Mouse (Mus musculus) CH12.LX (cell line): ENCODE measurements at regions not wholly inside any gene's neighbourhood (a gene's known extent, or its start where the extent isn't known, plus 50 kb on each side); places are given as distances from the start of the nearest gene placed in this dataset.

Experiments used
- DNase-seq: peaks from one replicate; pipeline ENCODE4 v3.0.0-alpha.2; 2013; ENCODE audit errors: extremely low read depth
- H3K27ac ChIP-seq: 2 replicates; pipeline ENCODE4 v1.5.1; 2012; ENCODE audit warnings: low read depth, mild to moderate bottlenecking, control low read depth, moderate library complexity; ENCODE audit not compliant: insufficient read depth
- H3K27me3 ChIP-seq: replicated peaks from 2 replicates; pipeline ENCODE3; 2012; ENCODE audit warnings: inconsistent platforms
- H3K36me3 ChIP-seq, 2 experiments: replicated peaks in 1 of 2; 2 replicates each; pipeline versions ENCODE3 to v1.6.1; 2012; ENCODE audit warnings: inconsistent platforms in 1 of 2, low read length in 1 of 2, mild to moderate bottlenecking in 1 of 2, mixed read lengths in 1 of 2, moderate library complexity in 1 of 2; ENCODE audit not compliant: control insufficient read depth in 1 of 2, insufficient read depth in 1 of 2
- H3K4me1 ChIP-seq, 2 experiments: 2 replicates each; pipeline ENCODE4 v1.6.1; 2012; ENCODE audit warnings: inconsistent platforms in 1 of 2, moderate library complexity in 1 of 2; ENCODE audit not compliant: insufficient read depth in 2 of 2, control insufficient read depth in 1 of 2
- H3K4me2 ChIP-seq: 2 replicates; pipeline ENCODE4 v1.6.1; 2012; ENCODE audit warnings: low read depth, mild to moderate bottlenecking, control low read depth; ENCODE audit not compliant: poor library complexity, insufficient read depth, severe bottlenecking
- H3K4me3 ChIP-seq, 3 experiments: fragments of 150-350 bp in 1 of 3; sonication (generic) in 1 of 3; replicated peaks in 1 of 3; 2 replicates each; pipeline versions ENCODE3 to v1.5.1; 2011 to 2012; ENCODE audit warnings: low read depth in 2 of 3, low read length in 2 of 3, mild to moderate bottlenecking in 2 of 3, moderate library complexity in 2 of 3, control low read depth in 1 of 3, improper control_type of control experiment in 1 of 3, inconsistent platforms in 1 of 3, mixed read lengths in 1 of 3; ENCODE audit not compliant: poor library complexity in 1 of 3
- H3K79me2 ChIP-seq: replicated peaks from 2 replicates; pipeline ENCODE4 v1.6.1; 2012; ENCODE audit warnings: mild to moderate bottlenecking, moderate library complexity; ENCODE audit not compliant: control insufficient read depth, poor library complexity, insufficient read depth, severe bottlenecking; ENCODE audit errors: extremely low read depth
- H3K9ac ChIP-seq: 2 replicates; pipeline ENCODE4 v1.6.1; 2012; ENCODE audit warnings: low read depth, mild to moderate bottlenecking, control low read depth, moderate library complexity; ENCODE audit not compliant: insufficient read depth
- H3K9me3 ChIP-seq: replicated peaks from 2 replicates; pipeline ENCODE3; 2012; ENCODE audit warnings: low read length, inconsistent platforms, mixed read lengths
- BHLHE40 ChIP-seq: IDR thresholded peaks from 2 replicates; pipeline ENCODE4 v1.6.1; 2011; ENCODE audit warnings: mild to moderate bottlenecking, low read depth, low read length, improper control_type of control experiment
- CHD1 ChIP-seq: IDR thresholded peaks from 2 replicates; pipeline ENCODE4 v1.6.1; 2012; ENCODE audit warnings: low read depth, low read length, improper control_type of control experiment, inconsistent platforms
- CHD2 ChIP-seq: IDR thresholded peaks from 2 replicates; pipeline ENCODE4 v1.6.1; 2011; ENCODE audit warnings: low read length, improper control_type of control experiment
- E2F4 ChIP-seq: IDR thresholded peaks from 2 replicates; pipeline ENCODE4 v1.6.1; 2011; ENCODE audit warnings: low read depth, low read length, improper control_type of control experiment; ENCODE audit not compliant: insufficient replicate concordance
- ELF1 ChIP-seq: IDR thresholded peaks from 2 replicates; pipeline ENCODE4 v1.6.1; 2014; ENCODE audit warnings: low read depth, mild to moderate bottlenecking, inconsistent platforms, low read length, improper control_type of control experiment
- GABPA ChIP-seq: IDR thresholded peaks from 2 replicates; pipeline ENCODE4 v1.6.1; 2012; ENCODE audit warnings: low read depth, low read length, improper control_type of control experiment, inconsistent platforms; ENCODE audit not compliant: insufficient replicate concordance
- IRF4 ChIP-seq: IDR thresholded peaks from 2 replicates; pipeline ENCODE4 v1.6.1; 2014; ENCODE audit warnings: low read depth, mild to moderate bottlenecking, inconsistent platforms, low read length, improper control_type of control experiment
- JUND ChIP-seq: conservative IDR thresholded peaks from 2 replicates; pipeline ENCODE4 v1.6.1; 2011; ENCODE audit warnings: low read depth, low read length, improper control_type of control experiment
- KAT2A ChIP-seq: IDR thresholded peaks from 2 replicates; pipeline ENCODE4 v1.6.1; 2012; ENCODE audit warnings: low read length, improper control_type of control experiment, inconsistent platforms; ENCODE audit not compliant: insufficient replicate concordance
- MAX ChIP-seq: IDR thresholded peaks from 2 replicates; pipeline ENCODE4 v1.6.1; 2011; ENCODE audit warnings: low read length, improper control_type of control experiment
- MAZ ChIP-seq: IDR thresholded peaks from 2 replicates; pipeline ENCODE4 v1.6.1; 2012; ENCODE audit warnings: low read depth, mild to moderate bottlenecking, inconsistent platforms, low read length, improper control_type of control experiment, moderate library complexity
- MEF2A ChIP-seq: IDR thresholded peaks from 2 replicates; pipeline ENCODE4 v1.6.1; 2014; ENCODE audit warnings: low read depth, mild to moderate bottlenecking, inconsistent platforms, low read length, improper control_type of control experiment, borderline replicate concordance
- MXI1 ChIP-seq: IDR thresholded peaks from 2 replicates; pipeline ENCODE4 v1.6.1; 2011; ENCODE audit warnings: mild to moderate bottlenecking, low read depth, low read length, improper control_type of control experiment
- NELFE ChIP-seq: IDR thresholded peaks from 2 replicates; pipeline ENCODE4 v1.6.1; 2011; ENCODE audit warnings: low read depth, low read length, improper control_type of control experiment
- NRF1 ChIP-seq: IDR thresholded peaks from 2 replicates; pipeline ENCODE4 v1.6.1; 2014; ENCODE audit warnings: low read depth, mild to moderate bottlenecking, inconsistent platforms, low read length, improper control_type of control experiment, moderate library complexity
- POLR2A ChIP-seq: IDR thresholded peaks from 2 replicates; pipeline ENCODE4 v1.6.1; 2011; ENCODE audit warnings: low read depth, mild to moderate bottlenecking, improper control_type of control experiment, low read length
- RAD21 ChIP-seq: IDR thresholded peaks from 2 replicates; pipeline ENCODE4 v1.6.1; 2011; ENCODE audit warnings: low read depth, mild to moderate bottlenecking, low read length, improper control_type of control experiment, moderate library complexity
- RCOR1 ChIP-seq: conservative IDR thresholded peaks from 2 replicates; pipeline ENCODE4 v1.6.1; 2012; ENCODE audit warnings: low read depth, mild to moderate bottlenecking, inconsistent platforms, low read length, improper control_type of control experiment
- SIN3A ChIP-seq: IDR thresholded peaks from 2 replicates; pipeline ENCODE4 v1.6.1; 2012; ENCODE audit warnings: low read length, improper control_type of control experiment, inconsistent platforms
- SMC3 ChIP-seq: IDR thresholded peaks from 2 replicates; pipeline ENCODE4 v1.6.1; 2011; ENCODE audit warnings: low read depth, low read length, improper control_type of control experiment
- TCF12 ChIP-seq: IDR thresholded peaks from 2 replicates; pipeline ENCODE4 v1.6.1; 2014; ENCODE audit warnings: low read depth, mild to moderate bottlenecking, inconsistent platforms, low read length, improper control_type of control experiment
- USF1 ChIP-seq: IDR thresholded peaks from 2 replicates; pipeline ENCODE4 v1.6.1; 2014; ENCODE audit warnings: low read depth, mild to moderate bottlenecking, inconsistent platforms, low read length, improper control_type of control experiment
- ZC3H11A ChIP-seq: IDR thresholded peaks from 2 replicates; pipeline ENCODE4 v1.6.1; 2012; ENCODE audit warnings: low read depth, mild to moderate bottlenecking, inconsistent platforms, low read length, improper control_type of control experiment
- ZMIZ1 ChIP-seq: IDR thresholded peaks from 2 replicates; pipeline ENCODE4 v1.6.1; 2012; ENCODE audit warnings: low read depth, mild to moderate bottlenecking, inconsistent platforms, low read length, improper control_type of control experiment
- dilution Hi-C: fragments of 300-500 bp; cut with MboI; formaldehyde crosslinking; loops from 2 replicates; pipeline ENCODE4 v1.14.3; 2020; ENCODE audit warnings: low sequenced_read_pairs; ENCODE audit not compliant: extremely low pct_unique_long_range_greater_than_20kb, extremely low pct_ligation_motif_present
- in situ Hi-C: fragments of 300-500 bp; cut with MboI; formaldehyde crosslinking; loops from 3 replicates; pipeline ENCODE4 v1.14.3; 2019; ENCODE audit warnings: low sequenced_read_pairs, low pct_ligation_motif_present, low pct_unique_long_range_greater_than_20kb, mixed read lengths

DNA sequence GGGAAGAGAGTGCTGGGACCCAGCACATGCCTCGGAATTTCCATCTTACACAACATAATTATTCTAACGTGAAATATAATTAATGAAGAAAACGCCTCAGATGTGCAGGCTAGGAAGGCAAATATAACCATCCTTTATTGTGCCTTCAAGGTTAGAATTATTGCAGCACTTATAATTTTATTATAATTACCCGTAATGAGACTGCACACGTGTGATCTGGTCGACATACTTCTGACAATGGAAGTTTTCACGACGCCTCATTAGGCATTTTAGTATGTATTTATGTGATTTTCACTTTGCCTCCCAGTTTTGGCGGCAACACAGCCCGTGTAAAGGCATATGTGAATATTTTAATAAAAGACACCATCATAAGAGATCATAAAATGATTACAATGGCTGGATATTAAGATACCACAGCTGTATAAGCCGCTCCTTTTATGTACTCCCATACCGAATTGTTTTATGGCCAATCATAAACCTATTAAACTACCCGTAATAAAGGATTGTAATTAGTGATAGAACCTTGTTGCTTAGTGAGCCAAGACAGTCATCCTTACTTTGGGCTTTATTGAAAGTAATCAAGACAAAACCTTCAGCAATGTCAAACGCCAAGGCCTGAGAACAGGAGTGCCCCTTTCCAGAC is 281.6 kb upstream of the Irx2 start:
- DNase-seq = no peak
- Histone ChIP-seq H3K36me3 (no peaks in the 10 kb centered on the region), H3K9ac (no peak overlapping the region), H3K27me3 (no peaks in the 10 kb centered on the region), H3K79me2 (no peaks in the 10 kb centered on the region), H3K27ac (no peak overlapping the region)
- in situ Hi-C loops (no loop called here), dilution Hi-C loops (no loop called here)
- TF ChIP-seq E2F4 = no peak
- no peak for TF ChIP-seq ZC3H11A
- no peak for TF ChIP-seq SMC3
- TF ChIP-seq CHD2 = no peak
- TF ChIP-seq IRF4 = no peak
- no peak for TF ChIP-seq KAT2A
- no peak for TF ChIP-seq RAD21
- TF ChIP-seq JUND = no peak
- no peak for TF ChIP-seq NRF1
- no peak for TF ChIP-seq SIN3A
- TF ChIP-seq GABPA = no peak
- TF ChIP-seq MEF2A = no peak
- no peak for TF ChIP-seq POLR2A
- no peak for TF ChIP-seq MXI1
- no peak for TF ChIP-seq USF1
- no peak for TF ChIP-seq MAZ
- TF ChIP-seq RCOR1 = no peak
- no peak for TF ChIP-seq MAX
- no peak for TF ChIP-seq TCF12
- TF ChIP-seq CHD1 = no peak
- TF ChIP-seq, all 38 proteins: peak for 0
- Histone ChIP-seq H3K4me1 (no peaks in the 10 kb centered on the region), H3K4me2 (no peak overlapping the region), H3K4me3 (no peak overlapping the region), H3K9me3 (peaks cover 60% of the 10 kb centered on the region)

DNA sequence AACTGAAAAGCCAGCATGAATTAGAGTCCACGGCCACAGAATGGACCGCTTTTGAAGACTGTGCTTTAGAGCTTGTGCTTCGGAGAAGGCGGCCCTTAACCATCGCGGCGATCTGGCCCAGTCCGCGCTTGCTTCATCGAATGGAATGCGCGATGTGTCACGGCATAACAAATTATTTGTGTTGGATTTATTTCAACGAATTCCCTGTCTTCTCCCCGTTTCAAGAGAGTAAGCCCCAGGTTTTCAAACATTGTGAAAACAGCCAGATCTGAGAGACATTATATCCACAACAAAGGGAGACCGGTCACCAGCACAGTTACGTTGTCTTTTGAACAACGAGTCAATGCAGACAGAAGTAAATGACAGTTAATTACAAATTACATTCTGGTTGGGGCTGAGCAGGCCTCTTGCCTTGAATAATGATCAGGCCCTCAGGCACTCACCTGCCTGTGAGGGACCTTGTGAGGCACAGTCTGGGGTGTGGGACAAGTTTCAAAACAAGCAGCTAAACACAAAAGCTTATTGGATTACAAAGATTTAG is 275.9 kb upstream of the Irx2 start:
- no peak overlapping the region for H3K27ac ChIP-seq
- H3K9ac ChIP-seq = no peak overlapping the region
- TF ChIP-seq ZMIZ1 (no peak), BHLHE40 (no peak), CHD2 (no peak), NELFE (no peak), JUND (no peak), IRF4 (no peak), ELF1 (no peak), ZC3H11A (no peak)
- no peaks in the 10 kb centered on the region for H3K27me3 ChIP-seq
- H3K79me2 ChIP-seq = no peaks in the 10 kb centered on the region
- dilution Hi-C loops = no loop called here
- H3K4me1 ChIP-seq = no peaks in the 10 kb centered on the region
- no peak for DNase-seq
- no peak overlapping the region for H3K4me2 ChIP-seq
- no peak overlapping the region for H3K4me3 ChIP-seq
- in situ Hi-C loops = no loop called here
- no peaks in the 10 kb centered on the region for H3K36me3 ChIP-seq
- peaks cover 64% of the 10 kb centered on the region for H3K9me3 ChIP-seq
